Mouse (Mus musculus): ENCODE results near the gene Elof1.

Gene Elof1

GRCm38 (mm10) chr9:22116740-22117426 is at the start of gene Elof1:
Elof1 (minus strand) TSS chr9:22117172.
- peak; percentile 97 for DNase-seq

GRCm38 (mm10) chr9:22166686-22167085 is 49.7 kb upstream of the Elof1 start:
- no peak for DNase-seq

- no peak for DNase-seq
Observed at GRCm38 (mm10) chr9:22165964-22166363, 49.0 kb upstream of the Elof1 start.

GRCm38 (mm10) chr9:22164711-22165668 is 48.0 kb upstream of the Elof1 start:
- no peak for DNase-seq

- no peak for DNase-seq
Observed at GRCm38 (mm10) chr9:22162912-22163311, 45.9 kb upstream of the Elof1 start.

GRCm38 (mm10) chr9:22162305-22162704 is 45.3 kb upstream of the Elof1 start:
- no peak for DNase-seq

GRCm38 (mm10) chr9:22161299-22161698 is 44.3 kb upstream of the Elof1 start:
- DNase-seq, result no peak

- no peak for DNase-seq
Observed at GRCm38 (mm10) chr9:22157516-22158265, 40.7 kb upstream of the Elof1 start.

- DNase-seq, result peak; percentile 99
Observed at GRCm38 (mm10) chr9:22156497-22157245, 39.7 kb upstream of the Elof1 start, which contains the start of gene Pigyl. Pigyl (plus strand) TSS chr9:22156846.

- DNase-seq, result peak; percentile 51 to 67
Observed at GRCm38 (mm10) chr9:22155614-22156013, 38.6 kb upstream of the Elof1 start.

GRCm38 (mm10) chr9:22153810-22154209 is 36.8 kb upstream of the Elof1 start:
- DNase-seq, result no peak

- DNase-seq, result no peak
Observed at GRCm38 (mm10) chr9:22150946-22151345, 34.0 kb upstream of the Elof1 start.

- DNase-seq, result peak in 1 of 2 experiments; percentile 67
Observed at GRCm38 (mm10) chr9:22150249-22150693, 33.3 kb upstream of the Elof1 start.

GRCm38 (mm10) chr9:22149426-22150248 is 32.7 kb upstream of the Elof1 start:
- DNase-seq, result peak; percentile 70 to 76

GRCm38 (mm10) chr9:22144304-22144965 is 27.5 kb upstream of the Elof1 start:
- DNase-seq, result no peak

GRCm38 (mm10) chr9:22143108-22144037 is 26.4 kb upstream of the Elof1 start:
- DNase-seq, result peak; percentile 70 to 89

GRCm38 (mm10) chr9:22139746-22140145 is 22.8 kb upstream of the Elof1 start:
- no peak for DNase-seq

GRCm38 (mm10) chr9:22138480-22138879 is 21.5 kb upstream of the Elof1 start:
- peak in 1 of 2 experiments; percentile 48 for DNase-seq

- no peak for DNase-seq
Observed at GRCm38 (mm10) chr9:22136765-22137547, 20.0 kb upstream of the Elof1 start.

Data from kidney, adult 8-10 months (tissue).